Mouse (Mus musculus) midbrain, embryonic 16.5 days (tissue): Measurements from ENCODE around the gene Psmb5. TPM values are rescaled to one million over a fixed set of nuclear protein-coding genes. Genes with fewer than 3 reads are reported as not detected.

ENCODE experiments used
- ATAC-seq: fragments of 200-750 bp; cut with Nextera tagmentation; 2 replicates; pipeline ENCODE4 v1.8.0; 2017; ENCODE audit warnings: moderate TSS enrichment
- H3K27ac ChIP-seq: fragments of 300-500 bp; sonication (generic); 2 replicates; pipeline ENCODE4 v1.5.1; 2014; ENCODE audit warnings: mild to moderate bottlenecking, low read length, mixed read lengths
- H3K27me3 ChIP-seq: fragments of 300-500 bp; sonication (generic); 2 replicates; pipeline ENCODE4 v1.6.1; 2014; ENCODE audit warnings: low read depth, low read length, mixed read lengths; ENCODE audit not compliant: control insufficient read depth, insufficient read depth
- H3K36me3 ChIP-seq: fragments of 300-500 bp; sonication (generic); 2 replicates; pipeline ENCODE4 v1.6.1; 2014; ENCODE audit warnings: mild to moderate bottlenecking, low read length, moderate library complexity, mixed read lengths; ENCODE audit not compliant: control insufficient read depth, insufficient read depth
- H3K4me1 ChIP-seq: fragments of 300-500 bp; sonication (generic); 2 replicates; pipeline ENCODE4 v1.6.1; 2014; ENCODE audit warnings: mild to moderate bottlenecking, low read length, mixed read lengths; ENCODE audit not compliant: control insufficient read depth, insufficient read depth
- H3K4me2 ChIP-seq: fragments of 300-500 bp; sonication (generic); 2 replicates; pipeline ENCODE4 v1.6.1; 2014; ENCODE audit warnings: mild to moderate bottlenecking, low read length, mixed read lengths
- H3K4me3 ChIP-seq: fragments of 300-500 bp; sonication (generic); 2 replicates; pipeline ENCODE4 v1.5.1; 2014; ENCODE audit warnings: low read depth, mild to moderate bottlenecking, low read length, moderate library complexity, mixed read lengths
- H3K9ac ChIP-seq: fragments of 300-500 bp; sonication (generic); 2 replicates; pipeline ENCODE4 v1.6.1; 2014; ENCODE audit warnings: low read depth, low read length, mixed read lengths
- H3K9me3 ChIP-seq: fragments of 300-500 bp; sonication (generic); replicated peaks from 2 replicates; pipeline ENCODE4 v1.6.1; 2014; ENCODE audit warnings: mild to moderate bottlenecking, low read length, mixed read lengths; ENCODE audit not compliant: control insufficient read depth, poor library complexity, severe bottlenecking
- WGBS: fragments of 180-500 bp; shearing (Covaris S2); extraction: QIAGEN DNeasy Blood & Tissue Kit; methylation state at CpG from one replicate; pipeline ENCODE4 v1.1.7; 2014; 5-methylcytosine and 5-hydroxymethylcytosine counted together
- polyA plus RNA-seq: library from polyadenylated mRNA; unstranded; fragments of >200 nt; fragmentation: Nextera tagmentation; extraction: Ambion mirVana; gene quantifications from 2 replicates; pipeline ENCODE4 v1.2.1, GENCODE M21; 2015

Psmb5 gene
- polyA plus RNA-seq, 1 experiment from 2014 or later: 432 TPM

DNA sequence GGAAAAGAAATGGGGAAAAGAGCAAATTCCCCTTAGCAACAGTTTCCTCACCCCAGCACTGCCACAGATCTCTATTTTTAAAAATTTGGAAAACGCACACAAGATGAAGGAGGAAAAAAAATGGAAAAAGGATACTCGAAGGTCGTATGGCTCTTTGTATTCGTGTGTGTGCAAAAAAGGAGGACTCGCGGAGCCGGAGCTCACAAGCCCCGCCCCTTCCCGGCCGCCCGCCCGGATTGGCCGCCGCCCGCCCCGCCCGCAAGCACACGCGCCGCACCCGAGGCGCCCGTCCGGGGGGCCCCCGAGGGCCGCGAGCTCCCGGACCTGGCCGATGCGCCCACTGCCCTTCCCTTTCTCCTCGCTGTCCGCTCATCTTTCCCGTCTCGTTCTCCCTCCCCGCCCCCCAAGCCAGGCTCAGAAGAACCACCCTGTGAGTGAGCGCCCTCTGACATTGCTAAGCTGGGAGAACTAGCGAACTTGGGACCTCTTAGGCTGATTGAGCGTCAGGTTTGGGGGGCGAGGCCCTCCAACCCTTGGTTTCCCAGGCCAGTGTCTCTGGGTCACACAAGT is 12.0 kb downstream of the Psmb5 start, which contains the start of gene 4931414P19Rik:
TSS of gene 4931414P19Rik (minus strand) at position 242 of the 570 bp plus-strand sequence.
- peak within 1 kb of the TSS; percentile 69 for H3K9ac ChIP-seq
- H3K36me3 ChIP-seq: no peaks in the 10 kb centered on the region
- H3K27ac ChIP-seq: peak within 1 kb of the TSS; percentile 79
- no peaks in the 10 kb centered on the region for H3K9me3 ChIP-seq
- H3K4me3 ChIP-seq: peak within 1 kb of the TSS; percentile 52
- ATAC-seq: peak; percentile 12; the same call in 1 of the 2 replicates
- H3K4me1 ChIP-seq: peaks cover 23% of the 10 kb centered on the region
- H3K27me3 ChIP-seq: no peaks in the 10 kb centered on the region
- 1% methylated on average over 39 of the region's 39 CpGs for WGBS
- H3K4me2 ChIP-seq: peak within 1 kb of the TSS; percentile 74

DNA sequence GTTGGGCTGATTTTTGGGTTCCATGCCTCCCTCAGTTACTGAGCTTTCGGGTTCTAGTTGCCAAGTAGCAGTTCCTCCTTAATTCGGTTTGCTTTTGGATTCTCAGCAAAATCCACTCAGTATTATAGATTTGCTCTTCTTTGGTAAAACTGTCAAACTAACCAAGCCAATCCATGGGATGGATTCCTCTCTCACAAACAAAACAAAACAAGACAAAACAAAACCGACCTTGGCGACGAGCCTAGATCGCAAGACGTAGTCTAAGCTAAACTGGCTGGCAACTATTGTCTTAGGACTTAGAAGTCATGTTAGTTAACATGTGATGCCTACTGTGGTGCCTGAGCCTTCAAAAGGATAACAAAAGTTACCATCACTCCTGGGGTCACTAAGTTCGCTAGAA is 14.1 kb downstream of the Psmb5 start:
- H3K4me3 ChIP-seq: peak overlapping the region; percentile 57
- H3K9me3 ChIP-seq: no peaks in the 10 kb centered on the region
- H3K27me3 ChIP-seq: no peaks in the 10 kb centered on the region
- peak overlapping the region; percentile 54 for H3K4me2 ChIP-seq
- ATAC-seq: no peak
- peaks cover 23% of the 10 kb centered on the region for H3K4me1 ChIP-seq
- 85% methylated on average over 8 of the region's 8 CpGs for WGBS
- no peak overlapping the region for H3K9ac ChIP-seq
- H3K27ac ChIP-seq: peak overlapping the region; percentile 96
- H3K36me3 ChIP-seq: no peaks in the 10 kb centered on the region

DNA sequence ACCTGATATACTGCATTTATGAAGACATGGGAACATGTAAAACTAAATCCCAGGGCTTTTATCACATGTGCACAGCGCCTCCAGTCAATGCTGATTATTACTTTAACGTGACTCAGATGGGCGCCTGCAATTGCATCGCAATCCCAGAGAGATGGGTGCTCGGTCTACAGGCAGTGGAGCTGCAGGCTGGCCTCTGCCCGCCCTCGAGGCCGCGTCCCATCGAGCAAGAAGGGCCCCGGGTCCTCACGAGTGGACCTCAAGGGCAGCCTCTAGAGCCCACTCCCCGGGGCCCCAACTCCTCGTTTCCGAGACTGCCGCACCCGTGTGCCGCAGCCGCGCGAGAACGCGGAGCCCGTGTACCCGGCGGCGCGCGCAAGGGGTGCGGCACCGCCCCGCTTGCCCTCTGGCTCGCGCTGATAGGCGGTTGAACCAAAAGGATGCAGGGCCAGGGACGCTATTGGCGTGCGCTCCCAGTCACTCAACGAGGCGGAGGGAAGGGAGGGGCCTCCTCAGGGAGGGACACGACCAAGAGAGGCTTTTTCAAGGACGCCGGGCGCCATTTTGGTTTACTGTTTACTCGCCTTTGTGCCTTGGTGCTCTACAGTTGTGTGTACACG is 14.7 kb downstream of the Psmb5 start:
- no peaks in the 10 kb centered on the region for H3K9me3 ChIP-seq
- under 1% methylated on average over 46 of the region's 46 CpGs for WGBS
- ATAC-seq: peak; percentile 99
- peak overlapping the region; percentile 54 for H3K4me2 ChIP-seq
- H3K36me3 ChIP-seq: no peaks in the 10 kb centered on the region
- peak overlapping the region; percentile 57 for H3K4me3 ChIP-seq
- peak overlapping the region; percentile 96 for H3K27ac ChIP-seq
- no peaks in the 10 kb centered on the region for H3K27me3 ChIP-seq
- H3K4me1 ChIP-seq: peaks cover 23% of the 10 kb centered on the region
- peak overlapping the region; percentile 80 for H3K9ac ChIP-seq

DNA sequence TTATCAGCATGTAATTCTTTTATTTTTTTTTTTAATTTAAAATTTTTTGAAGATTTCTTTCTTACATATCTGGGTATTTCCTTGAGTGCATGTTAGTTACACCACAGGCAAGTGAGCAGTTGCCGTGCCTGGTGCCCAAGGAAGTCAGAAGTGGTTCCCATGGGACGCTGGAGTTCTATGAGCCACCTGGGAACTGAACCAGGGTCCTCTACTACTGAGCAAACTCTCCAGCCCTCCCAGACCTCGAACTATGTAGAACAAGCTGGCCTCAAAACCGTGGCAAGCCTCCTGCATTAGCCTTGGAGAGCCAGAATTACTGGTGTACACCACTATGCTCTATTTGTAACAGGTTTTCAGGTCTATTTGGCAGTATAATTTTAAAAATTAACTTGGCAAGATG is 15.2 kb downstream of the Psmb5 start:
- H3K36me3 ChIP-seq: no peaks in the 10 kb centered on the region
- peak overlapping the region; percentile 96 for H3K27ac ChIP-seq
- no peaks in the 10 kb centered on the region for H3K27me3 ChIP-seq
- H3K4me3 ChIP-seq: peak overlapping the region; percentile 57
- WGBS: 31% methylated on average over 4 of the region's 4 CpGs
- peaks cover 23% of the 10 kb centered on the region for H3K4me1 ChIP-seq
- no peaks in the 10 kb centered on the region for H3K9me3 ChIP-seq
- peak; percentile 32 for ATAC-seq
- H3K4me2 ChIP-seq: peak overlapping the region; percentile 54
- H3K9ac ChIP-seq: peak overlapping the region; percentile 80; the same call in 1 of the 2 replicates

DNA sequence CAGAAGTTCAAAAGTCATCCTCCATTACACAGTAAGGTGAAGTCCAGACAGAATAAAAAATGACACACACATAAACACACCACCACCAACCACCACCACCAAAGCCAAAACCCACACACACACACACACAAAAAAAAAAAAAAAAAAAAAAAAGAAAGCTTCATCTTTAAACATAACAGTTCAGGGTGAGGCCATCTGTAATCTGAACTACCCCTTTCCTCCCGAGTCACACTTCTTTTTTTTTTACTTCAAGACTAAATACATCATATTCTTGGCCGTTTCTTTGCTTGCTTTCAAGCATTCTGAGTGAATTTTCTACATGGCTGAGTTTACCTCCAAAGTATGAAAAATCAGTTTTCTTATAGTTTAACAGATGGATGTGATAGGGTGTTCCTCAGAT is 16.2 kb downstream of the Psmb5 start:
- 78% methylated on average over 2 of the region's 2 CpGs for WGBS

DNA sequence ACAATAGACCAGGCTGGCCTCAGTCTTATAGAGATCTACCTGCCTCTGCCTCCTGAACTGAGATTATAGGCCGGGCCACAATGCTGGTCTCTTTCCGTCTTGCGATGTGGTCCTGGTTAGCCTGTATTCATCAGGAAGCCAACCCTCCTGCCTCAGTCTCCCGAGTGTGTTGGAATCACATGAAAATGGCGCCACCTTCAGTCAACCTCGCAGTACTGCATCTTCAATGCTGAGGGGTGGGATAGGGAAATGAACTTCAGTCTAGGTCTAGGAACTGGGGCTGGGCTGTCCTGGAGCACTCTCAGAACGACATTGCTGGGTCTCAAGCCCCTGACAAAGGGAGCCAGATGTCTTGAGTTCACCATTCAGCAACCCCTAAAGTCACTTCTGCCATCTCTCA is 20.7 kb downstream of the Psmb5 start:
- Histone ChIP-seq H3K27me3 (no peaks in the 10 kb centered on the region), H3K36me3 (no peaks in the 10 kb centered on the region), H3K4me3 (no peak overlapping the region), H3K4me2 (no peak overlapping the region), H3K4me1 (peaks cover under 1% of the 10 kb centered on the region), H3K9ac (no peak overlapping the region), H3K9me3 (no peaks in the 10 kb centered on the region), H3K27ac (no peak overlapping the region)
- no peak for ATAC-seq
- 81% methylated on average over 7 of the region's 7 CpGs for whole genome bisulfite sequencing

More for the DNA sequence above, 16.2 kb downstream of the Psmb5 start:
- Histone ChIP-seq H3K4me2 (no peak overlapping the region), H3K36me3 (no peaks in the 10 kb centered on the region), H3K4me3 (no peak overlapping the region), H3K4me1 (peaks cover 23% of the 10 kb centered on the region), H3K9ac (no peak overlapping the region), H3K27me3 (no peaks in the 10 kb centered on the region), H3K9me3 (no peaks in the 10 kb centered on the region), H3K27ac (no peak overlapping the region)
- ATAC-seq: no peak

DNA sequence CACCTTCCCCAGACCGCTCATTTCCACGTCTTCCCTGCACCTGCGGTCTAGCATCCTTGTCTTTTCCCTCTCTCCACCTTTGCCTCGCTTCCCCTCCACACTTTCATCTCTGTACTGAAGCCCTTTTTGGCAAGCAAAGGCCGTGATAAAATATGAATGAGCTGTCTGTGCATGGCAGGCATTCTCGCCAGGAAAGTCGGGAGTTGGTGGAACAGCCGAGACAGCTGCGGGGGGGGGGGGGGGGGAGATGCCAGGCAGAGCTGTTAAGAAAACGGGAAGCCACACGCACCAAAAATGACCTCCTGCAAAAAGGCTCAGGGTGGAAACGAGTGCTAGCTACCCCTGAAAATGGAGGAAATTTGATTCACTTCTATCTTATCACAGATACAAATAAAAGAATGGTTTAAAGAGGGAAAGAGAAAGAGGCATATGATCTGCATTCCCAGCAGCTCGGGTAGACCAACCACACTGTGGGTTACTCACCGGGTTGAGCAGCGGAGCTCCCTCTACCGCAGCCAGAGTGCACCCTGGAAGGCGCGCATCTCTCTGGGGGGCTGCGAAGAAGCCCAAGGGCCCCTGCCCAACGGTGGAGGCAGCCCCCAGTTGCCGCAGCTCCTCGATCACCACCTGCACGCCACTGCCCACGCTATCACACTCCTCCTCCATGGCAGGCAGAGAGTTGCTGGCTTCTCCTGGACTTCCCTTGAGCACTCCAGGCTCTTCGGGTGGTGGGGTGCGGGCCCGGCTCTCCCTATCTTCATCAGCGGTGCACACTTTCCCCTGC is 23.0 kb downstream of the Psmb5 start:
- Histone ChIP-seq H3K4me1 (no peaks in the 10 kb centered on the region), H3K27me3 (no peaks in the 10 kb centered on the region), H3K4me2 (no peak overlapping the region), H3K9me3 (no peaks in the 10 kb centered on the region), H3K27ac (no peak overlapping the region), H3K4me3 (no peak overlapping the region), H3K36me3 (no peaks in the 10 kb centered on the region), H3K9ac (no peak overlapping the region)
- WGBS: 65% methylated on average over 28 of the region's 28 CpGs
- no peak for ATAC-seq

DNA sequence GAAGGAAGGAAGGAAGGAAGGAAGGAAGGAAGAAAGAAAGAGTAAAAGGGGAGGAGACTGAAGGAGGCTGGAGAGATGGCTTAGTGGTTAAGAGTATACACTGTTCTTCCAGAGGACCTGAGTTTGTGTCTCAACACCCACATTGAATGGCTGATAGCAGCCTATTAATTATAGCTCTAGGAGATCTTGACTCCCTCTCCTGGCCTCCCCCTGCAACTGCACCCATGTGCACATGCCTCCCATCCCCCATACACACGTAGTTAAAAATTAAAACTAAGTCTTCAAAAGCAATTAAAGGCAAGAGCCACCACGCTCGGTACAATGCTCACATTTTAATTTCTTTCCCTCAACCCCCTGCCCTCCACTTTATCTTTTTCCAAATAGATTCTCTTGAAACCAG is 23.8 kb downstream of the Psmb5 start:
- H3K4me1 ChIP-seq: no peaks in the 10 kb centered on the region
- H3K36me3 ChIP-seq: no peaks in the 10 kb centered on the region
- 91% methylated on average over 3 of the region's 3 CpGs for WGBS
- no peak overlapping the region for H3K27ac ChIP-seq
- H3K27me3 ChIP-seq: no peaks in the 10 kb centered on the region
- H3K9me3 ChIP-seq: no peaks in the 10 kb centered on the region
- no peak overlapping the region for H3K4me3 ChIP-seq
- no peak overlapping the region for H3K9ac ChIP-seq
- ATAC-seq: no peak
- no peak overlapping the region for H3K4me2 ChIP-seq
